Mouse (Mus musculus) heart, adult 2 months (tissue): ENCODE measurements around the gene Scaf4.

Experiments used
- CTCF ChIP-seq: fragments of 200-600 bp; IDR thresholded peaks from 2 replicates; pipeline ENCODE4 v1.8.1; 2022; ENCODE audit warnings: antibody characterized with exemption, mild to moderate bottlenecking, moderate library complexity
- POLR2A ChIP-seq: fragments of 200-500 bp; IDR thresholded peaks from 2 replicates; pipeline ENCODE4 v1.6.1; 2011; ENCODE audit warnings: mild to moderate bottlenecking, low read depth, low read length, control low read depth; ENCODE audit not compliant: insufficient read depth

GRCm38 (mm10) chr16:90214731-90215565 lies 69.4 kb downstream of the Scaf4 start:
- TF ChIP-seq CTCF (no peak), POLR2A (no peak)
